Comparison of ENCODE assay signal across 27 mouse cellular contexts in the genomic region with DNA sequence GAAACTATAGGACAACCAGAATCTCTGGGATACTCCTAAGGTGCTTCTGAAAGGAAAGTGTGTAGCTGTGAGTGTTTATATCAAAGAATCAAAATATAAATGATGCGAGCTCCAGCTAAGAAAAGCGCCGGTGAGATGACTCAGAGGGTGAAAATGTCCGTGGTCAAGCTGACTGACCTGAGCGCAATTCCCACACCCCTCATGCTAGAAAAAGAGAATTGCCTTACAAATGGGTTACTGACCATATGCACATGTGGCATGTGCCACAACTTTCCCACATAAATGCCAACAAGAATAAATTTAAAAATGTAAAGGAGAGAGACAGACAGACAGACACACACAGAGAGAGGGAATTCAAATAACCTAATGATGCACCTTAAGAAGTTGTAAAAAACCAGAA.
"Had no signal": no experiment of that assay in that cellular context is flagged by ENCODE, and none has a peak within 500 bp of the region (broad histone marks: within the 10 kb centered on the region; RNA-seq: fewer than 3 reads in every experiment).

No protein-coding gene starts in this region.

- H3K4me3 ChIP-seq: heart, adult 2 months; heart, embryonic 13.5 days; heart, embryonic 15.5 days; hindbrain, embryonic 15.5 days; kidney, embryonic 15.5 days; layer of hippocampus, adult 2 months; left cerebral cortex, adult 2 months; limb, embryonic 10.5 days; limb, embryonic 12.5 days; liver, embryonic 13.5 days; liver, embryonic 15.5 days had no signal

- H3K27me3 ChIP-seq: heart, embryonic 13.5 days; heart, embryonic 15.5 days; hindbrain, embryonic 15.5 days; kidney, embryonic 15.5 days; limb, embryonic 12.5 days; liver, embryonic 13.5 days; liver, embryonic 15.5 days had no signal

- DNase-seq: gastrocnemius, postnatal 14 days; gastrocnemius, postnatal 36 days; heart, adult 11 months; heart, adult 2 months; heart, postnatal 14 days; heart, postnatal 36 days; kidney, adult 11 months; kidney, adult 2 months; kidney, adult 9 months; kidney, postnatal 14 days; kidney, postnatal 36 days; liver; liver, embryonic 13.5 days had no signal

- ATAC-seq: hindbrain, postnatal 0 days; intestine, embryonic 16.5 days had no signal

- H3K4me1 ChIP-seq: heart, embryonic 13.5 days; heart, embryonic 15.5 days; hindbrain, embryonic 15.5 days; kidney, embryonic 15.5 days; limb, embryonic 10.5 days; limb, embryonic 12.5 days; liver, embryonic 13.5 days; liver, embryonic 15.5 days had no signal

- H3K27ac ChIP-seq: heart, adult 2 months; heart, embryonic 13.5 days; heart, embryonic 15.5 days; hindbrain, embryonic 15.5 days; hindbrain, postnatal 0 days; kidney, embryonic 15.5 days; kidney, postnatal 0 days; layer of hippocampus, adult 2 months; left cerebral cortex, adult 2 months; limb, embryonic 10.5 days; limb, embryonic 12.5 days; liver, embryonic 13.5 days; liver, embryonic 15.5 days had no signal

- H3K36me3 ChIP-seq: heart, embryonic 13.5 days; heart, embryonic 15.5 days; hindbrain, embryonic 15.5 days; kidney, embryonic 15.5 days; limb, embryonic 10.5 days; limb, embryonic 12.5 days; liver, embryonic 13.5 days; liver, embryonic 15.5 days had no signal

- H3K9me3 ChIP-seq: heart, embryonic 15.5 days; hindbrain, embryonic 15.5 days; kidney, embryonic 15.5 days; limb, embryonic 10.5 days; liver, embryonic 13.5 days; liver, embryonic 15.5 days had no signal

- H3K9ac ChIP-seq: heart, embryonic 13.5 days; heart, embryonic 15.5 days; hindbrain, embryonic 15.5 days; kidney, embryonic 15.5 days; limb, embryonic 12.5 days; liver, embryonic 13.5 days; liver, embryonic 15.5 days had no signal

- H3K4me2 ChIP-seq: heart, embryonic 11.5 days; heart, embryonic 13.5 days; heart, embryonic 15.5 days; hindbrain, embryonic 15.5 days; kidney, embryonic 15.5 days; limb, embryonic 12.5 days; liver, embryonic 11.5 days; liver, embryonic 13.5 days; liver, embryonic 15.5 days had no signal
